Mouse (Mus musculus): ENCODE data around the gene Trpm1. TPM values are rescaled to one million over a fixed set of nuclear protein-coding genes. Genes with fewer than 3 reads are reported as not detected.

The Trpm1 gene
- polyA plus RNA-seq, 1 experiment from 2014 or later: not detected

DNA sequence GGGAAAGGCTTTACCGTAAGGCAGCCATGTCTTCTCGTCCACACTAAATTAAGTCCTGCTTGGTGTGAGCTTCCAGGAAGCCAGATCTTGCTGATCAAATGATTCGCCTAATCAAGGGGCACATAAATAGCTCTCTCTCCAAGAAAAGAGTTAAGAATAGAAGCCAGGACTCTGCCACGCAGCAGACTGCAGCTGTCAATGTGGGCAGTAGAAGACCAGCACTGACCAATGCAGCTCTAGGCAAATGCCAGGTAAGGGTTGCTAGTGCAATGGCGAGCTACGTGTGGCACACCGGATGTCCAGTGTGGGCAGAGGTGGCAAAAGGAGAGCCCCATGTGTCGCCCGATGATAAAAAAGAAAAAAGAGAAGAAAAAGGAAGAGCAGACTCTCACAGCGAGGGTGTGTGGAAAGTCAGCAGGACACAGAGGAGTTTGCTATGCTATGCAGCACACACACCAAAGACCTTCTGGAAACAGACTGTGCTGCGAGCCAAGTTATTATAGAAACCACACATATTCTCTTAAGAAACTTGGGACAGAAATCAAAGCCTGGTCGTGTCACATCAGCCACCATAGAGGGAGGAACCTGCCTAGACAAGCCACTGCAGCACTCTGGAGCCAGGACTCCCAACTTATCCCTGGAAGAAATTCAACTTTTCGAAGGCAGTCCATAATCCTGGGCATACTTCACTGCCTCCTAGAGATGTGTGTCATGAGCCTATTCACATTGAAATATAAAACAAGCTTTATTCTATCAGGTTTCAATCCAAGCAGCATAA, 112.1 kb downstream of the Trpm1 start:
- no peak overlapping the region for H3K4me3 ChIP-seq (ENCODE audit: low read depth, low read length)
- TF ChIP-seq CTCF (IDR thresholded peaks at IDR 0.05): no peak
- TF ChIP-seq EP300 (IDR thresholded peaks at IDR 0.05): no peak
- no peak for ATAC-seq
- no peaks in the 10 kb centered on the region for H3K36me3 ChIP-seq (ENCODE audit: insufficient read depth, low read length)
- H3K9ac ChIP-seq (replicated peaks; ENCODE audit: low read depth): no peak overlapping the region
- no peaks in the 10 kb centered on the region for H3K9me3 ChIP-seq (ENCODE audit: low read length)
- no peak overlapping the region for H3K27ac ChIP-seq (ENCODE audit: low read length)
- no peak for DNase-seq (ENCODE audit: low spot score)
- H3K4me2 ChIP-seq (replicated peaks; ENCODE audit: low read depth, low read length): no peak overlapping the region
- no peaks in the 10 kb centered on the region; the same call in 1 of the 2 replicates for H3K4me1 ChIP-seq (ENCODE audit: insufficient read depth, low read depth, low read length)
- WGBS: 80% methylated on average over 13 of the region's 13 CpGs
- peaks cover 4% of the 10 kb centered on the region; the same call in 1 of the 2 replicates for H3K27me3 ChIP-seq (replicated peaks; ENCODE audit: insufficient read depth, low read length)

DNA sequence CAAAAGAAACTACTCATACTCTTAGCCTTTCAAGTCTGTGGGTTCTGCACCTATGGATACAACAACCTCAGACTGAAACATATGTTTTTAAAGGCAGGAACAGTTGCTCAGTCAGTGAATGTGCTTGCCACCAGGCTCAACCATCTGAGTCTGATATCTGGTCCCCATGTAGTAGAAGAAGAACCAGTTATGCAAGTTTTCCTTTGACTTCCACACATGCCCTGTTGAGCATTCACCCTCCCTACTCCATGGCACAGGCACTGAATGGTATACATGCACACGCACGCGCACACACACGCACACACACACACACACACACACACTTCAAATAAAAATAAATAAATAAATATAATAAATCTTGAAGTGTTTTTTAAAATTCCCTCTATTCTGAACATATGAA, 113.0 kb downstream of the Trpm1 start:
- DNase-seq (ENCODE audit: low spot score): no peak
- no peak overlapping the region for H3K4me3 ChIP-seq (ENCODE audit: low read depth, low read length)
- ATAC-seq: no peak

DNA sequence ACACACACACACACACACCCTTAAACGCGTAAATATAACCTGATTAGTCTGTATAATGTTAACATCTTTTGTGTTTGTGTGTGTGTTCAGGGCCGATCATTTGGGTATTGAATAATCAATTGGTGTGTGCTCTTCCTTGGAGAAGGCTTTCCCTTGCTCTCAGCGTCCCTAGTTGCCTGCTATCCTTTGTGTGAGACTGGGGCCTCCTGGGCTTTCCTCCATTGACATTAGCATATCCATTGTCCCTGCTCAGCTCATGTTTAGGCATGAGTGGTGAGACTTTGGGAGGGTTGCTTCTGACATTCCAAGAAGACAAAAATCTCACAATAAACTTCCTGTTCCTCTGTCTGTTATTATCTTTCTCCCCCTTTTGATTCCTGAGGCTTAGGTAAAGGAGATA, 118.3 kb downstream of the Trpm1 start:
- no peaks in the 10 kb centered on the region for H3K9me3 ChIP-seq (ENCODE audit: low read length)
- WGBS: 60% methylated on average over 4 of the region's 4 CpGs
- H3K27ac ChIP-seq (ENCODE audit: low read length): no peak overlapping the region
- no peak for ATAC-seq
- H3K9ac ChIP-seq (replicated peaks; ENCODE audit: low read depth): no peak overlapping the region
- no peak for DNase-seq (ENCODE audit: low spot score)
- H3K4me2 ChIP-seq (replicated peaks; ENCODE audit: low read depth, low read length): no peak overlapping the region
- H3K27me3 ChIP-seq (replicated peaks; ENCODE audit: insufficient read depth, low read length): peaks cover 4% of the 10 kb centered on the region; the same call in 1 of the 2 replicates
- no peak overlapping the region for H3K4me3 ChIP-seq (ENCODE audit: low read depth, low read length)
- no peaks in the 10 kb centered on the region for H3K36me3 ChIP-seq (ENCODE audit: insufficient read depth, low read length)
- H3K4me1 ChIP-seq (ENCODE audit: insufficient read depth, low read depth, low read length): no peaks in the 10 kb centered on the region; the same call in 1 of the 2 replicates
- TF ChIP-seq CTCF (IDR thresholded peaks at IDR 0.05): no peak
- TF ChIP-seq EP300 (IDR thresholded peaks at IDR 0.05): no peak

More for the DNA sequence above, 113.0 kb downstream of the Trpm1 start:
- H3K36me3 ChIP-seq (ENCODE audit: insufficient read depth, low read length): no peaks in the 10 kb centered on the region
- H3K9me3 ChIP-seq (ENCODE audit: low read length): no peaks in the 10 kb centered on the region
- no peak for TF ChIP-seq EP300 (IDR thresholded peaks at IDR 0.05)
- no peak for TF ChIP-seq CTCF (IDR thresholded peaks at IDR 0.05)
- no peak overlapping the region for H3K9ac ChIP-seq (replicated peaks; ENCODE audit: low read depth)
- peaks cover 4% of the 10 kb centered on the region; the same call in 1 of the 2 replicates for H3K27me3 ChIP-seq (replicated peaks; ENCODE audit: insufficient read depth, low read length)
- no peak overlapping the region for H3K27ac ChIP-seq (ENCODE audit: low read length)
- H3K4me2 ChIP-seq (replicated peaks; ENCODE audit: low read depth, low read length): no peak overlapping the region
- 83% methylated on average over 4 of the region's 4 CpGs for WGBS
- H3K4me1 ChIP-seq (ENCODE audit: insufficient read depth, low read depth, low read length): no peaks in the 10 kb centered on the region; the same call in 1 of the 2 replicates

DNA sequence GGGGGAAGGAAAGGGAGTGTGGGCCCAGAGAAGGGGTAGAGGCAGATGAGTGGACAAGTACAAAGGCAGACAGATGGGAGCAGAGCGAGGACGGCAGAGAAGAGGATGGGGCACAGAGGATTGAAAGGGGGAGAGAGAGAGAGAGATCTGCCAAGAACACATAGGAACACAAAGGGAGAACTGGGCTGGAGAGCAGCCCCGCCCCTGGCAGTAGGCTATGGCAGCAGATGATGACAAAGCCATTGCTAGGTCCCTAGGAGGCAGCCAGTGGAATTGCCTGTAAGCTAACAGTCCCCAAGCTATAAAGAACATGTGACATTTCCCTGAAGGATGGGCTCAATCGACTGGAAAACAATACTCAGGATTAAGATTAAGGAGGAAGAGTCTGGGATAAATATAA, 121.9 kb downstream of the Trpm1 start:
- 73% methylated on average over 4 of the region's 4 CpGs for WGBS
- DNase-seq (ENCODE audit: low spot score) (no peak), ATAC-seq (no peak)
- Histone ChIP-seq H3K9me3 (ENCODE audit: low read length) (no peaks in the 10 kb centered on the region), H3K27me3 (replicated peaks; ENCODE audit: insufficient read depth, low read length) (no peaks in the 10 kb centered on the region), H3K27ac (ENCODE audit: low read length) (no peak overlapping the region), H3K4me2 (replicated peaks; ENCODE audit: low read depth, low read length) (no peak overlapping the region), H3K4me3 (ENCODE audit: low read depth, low read length) (no peak overlapping the region), H3K4me1 (ENCODE audit: insufficient read depth, low read depth, low read length) (no peaks in the 10 kb centered on the region), H3K36me3 (ENCODE audit: insufficient read depth, low read length) (no peaks in the 10 kb centered on the region), H3K9ac (replicated peaks; ENCODE audit: low read depth) (no peak overlapping the region)
- TF ChIP-seq EP300 (IDR thresholded peaks at IDR 0.05): no peak
- no peak for TF ChIP-seq CTCF (IDR thresholded peaks at IDR 0.05)

DNA sequence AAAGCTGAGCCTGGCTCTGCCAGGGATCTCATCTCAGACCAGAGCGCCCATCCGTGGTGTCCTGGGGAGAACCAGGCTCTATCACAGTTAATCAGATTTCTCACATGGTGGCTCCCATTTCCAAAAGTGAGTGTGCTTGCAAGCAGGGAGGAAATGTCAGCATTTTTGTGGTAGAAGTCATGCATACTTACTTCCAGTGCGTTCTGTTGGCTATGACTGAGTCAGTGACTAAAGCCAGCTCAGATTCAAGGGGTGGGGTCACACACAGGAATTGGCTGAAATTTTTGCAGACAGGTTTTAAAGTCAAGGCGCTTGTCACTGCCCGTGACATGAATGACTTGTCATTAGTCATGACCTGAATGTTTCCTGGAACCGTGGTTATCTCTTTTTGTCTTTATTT, 123.3 kb downstream of the Trpm1 start:
- WGBS: 26% methylated on average over 6 of the region's 6 CpGs
- ATAC-seq: no peak

DNA sequence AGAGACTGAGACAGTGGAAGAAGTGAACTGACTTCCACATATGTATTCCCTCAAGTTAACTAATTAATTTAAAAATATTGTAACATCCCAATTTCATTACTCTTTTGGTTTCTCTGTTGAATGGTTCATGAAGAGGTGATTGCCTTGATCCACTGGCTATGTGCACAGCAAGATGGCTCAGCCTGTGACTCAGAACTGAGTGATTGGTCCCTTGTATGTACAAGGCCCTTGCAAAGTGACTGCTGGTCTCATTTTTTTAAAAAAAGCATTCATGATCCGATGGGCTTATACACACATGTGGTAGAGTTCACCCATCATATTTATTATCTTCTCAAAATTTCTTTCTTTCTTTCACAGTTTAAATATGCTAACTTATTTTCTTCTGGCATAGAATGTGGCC, 124.9 kb downstream of the Trpm1 start:
- Histone ChIP-seq H3K36me3 (ENCODE audit: insufficient read depth, low read length) (no peaks in the 10 kb centered on the region), H3K4me1 (ENCODE audit: insufficient read depth, low read depth, low read length) (no peaks in the 10 kb centered on the region), H3K9me3 (ENCODE audit: low read length) (no peaks in the 10 kb centered on the region), H3K4me2 (replicated peaks; ENCODE audit: low read depth, low read length) (no peak overlapping the region), H3K27me3 (replicated peaks; ENCODE audit: insufficient read depth, low read length) (no peaks in the 10 kb centered on the region), H3K27ac (ENCODE audit: low read length) (no peak overlapping the region), H3K9ac (replicated peaks; ENCODE audit: low read depth) (no peak overlapping the region), H3K4me3 (ENCODE audit: low read depth, low read length) (no peak overlapping the region)
- ATAC-seq (no peak), DNase-seq (ENCODE audit: low spot score) (no peak)
- no peak for TF ChIP-seq EP300 (IDR thresholded peaks at IDR 0.05)
- TF ChIP-seq CTCF (IDR thresholded peaks at IDR 0.05): no peak
- WGBS: 88% methylated on average over 1 of the region's 1 CpGs

More for the DNA sequence above, 123.3 kb downstream of the Trpm1 start:
- Histone ChIP-seq H3K9me3 (ENCODE audit: low read length) (no peaks in the 10 kb centered on the region), H3K36me3 (ENCODE audit: insufficient read depth, low read length) (no peaks in the 10 kb centered on the region), H3K27me3 (replicated peaks; ENCODE audit: insufficient read depth, low read length) (no peaks in the 10 kb centered on the region), H3K9ac (replicated peaks; ENCODE audit: low read depth) (no peak overlapping the region), H3K4me2 (replicated peaks; ENCODE audit: low read depth, low read length) (no peak overlapping the region), H3K27ac (ENCODE audit: low read length) (no peak overlapping the region), H3K4me1 (ENCODE audit: insufficient read depth, low read depth, low read length) (no peaks in the 10 kb centered on the region), H3K4me3 (ENCODE audit: low read depth, low read length) (no peak overlapping the region)
- no peak for DNase-seq (ENCODE audit: low spot score)
- no peak for TF ChIP-seq CTCF (IDR thresholded peaks at IDR 0.05)
- no peak for TF ChIP-seq EP300 (IDR thresholded peaks at IDR 0.05)

Data from lung, postnatal 0 days (tissue).